Mouse (Mus musculus) cerebellum, adult 2 months (tissue): ENCODE measurements at regions not wholly inside any gene's neighbourhood (a gene's known extent, or its start where the extent isn't known, plus 50 kb on each side); places are given as distances from the start of the nearest gene placed in this dataset.

Source experiments
- CTCF ChIP-seq: fragments of 200-500 bp; IDR thresholded peaks from 2 replicates; pipeline ENCODE4 v1.5.1; 2011; ENCODE audit warnings: low read depth, mild to moderate bottlenecking, control low read depth, low read length, moderate library complexity, borderline replicate concordance; ENCODE audit not compliant: insufficient read depth
- POLR2A ChIP-seq: fragments of 200-500 bp; IDR thresholded peaks from 2 replicates; pipeline ENCODE4 v1.6.1; 2011; ENCODE audit warnings: low read length, control low read depth, borderline replicate concordance; ENCODE audit not compliant: insufficient read depth

GRCm38 (mm10) chr17:51413741-51414140 lies 234.6 kb upstream of the Tbc1d5 start:
- TF ChIP-seq POLR2A (no peak), CTCF (no peak)
